Mouse (Mus musculus): ENCODE measurements at regions not wholly inside any gene's neighbourhood (a gene's known extent, or its start where the extent isn't known, plus 50 kb on each side); places are given as distances from the start of the nearest gene placed in this dataset.

DNA sequence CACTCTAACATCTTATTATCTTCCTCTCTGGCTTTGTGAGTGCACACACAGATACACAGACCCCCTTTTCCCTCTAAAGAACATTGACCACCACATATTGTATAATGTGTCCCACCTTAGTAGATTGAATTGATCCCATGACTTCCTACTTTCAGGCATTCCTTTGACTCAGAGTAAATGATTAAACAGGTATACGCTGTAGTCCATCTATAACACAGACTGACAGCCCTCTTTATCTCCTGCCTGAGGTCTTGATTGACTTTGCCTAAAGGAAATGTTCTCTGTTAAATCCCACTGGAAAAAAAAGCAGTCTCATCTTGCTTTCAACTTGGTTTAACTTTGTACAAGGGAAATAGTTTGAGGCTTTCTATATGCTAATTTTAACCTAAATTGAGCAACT lies 268.8 kb downstream of the Adgrg6 start:
- TF ChIP-seq CTCF (IDR thresholded peaks at IDR 0.05; ENCODE audit: control insufficient read depth, insufficient read depth, insufficient read length) (no peak), USF1 (IDR thresholded peaks at IDR 0.05; ENCODE audit: low read depth) (no peak), MYOG (IDR thresholded peaks at IDR 0.05; ENCODE audit: control insufficient read depth, extremely low read depth, insufficient read length) (no peak), FOSL1 (IDR thresholded peaks at IDR 0.05; ENCODE audit: insufficient read depth, low read length, poor library complexity, severe bottlenecking) (no peak), MYOD1 (IDR thresholded peaks at IDR 0.05; ENCODE audit: control insufficient read depth, insufficient read length, low read depth) (no peak)
